Mouse (Mus musculus) MN1 (cell line): ENCODE measurements at regions not wholly inside any gene's neighbourhood (a gene's known extent, or its start where the extent isn't known, plus 50 kb on each side); places are given as distances from the start of the nearest gene placed in this dataset.

Experiments used
- DNase-seq: peaks from one replicate; pipeline ENCODE4 v3.0.0-alpha.2; 2016; ENCODE audit warnings: low spot score

DNA sequence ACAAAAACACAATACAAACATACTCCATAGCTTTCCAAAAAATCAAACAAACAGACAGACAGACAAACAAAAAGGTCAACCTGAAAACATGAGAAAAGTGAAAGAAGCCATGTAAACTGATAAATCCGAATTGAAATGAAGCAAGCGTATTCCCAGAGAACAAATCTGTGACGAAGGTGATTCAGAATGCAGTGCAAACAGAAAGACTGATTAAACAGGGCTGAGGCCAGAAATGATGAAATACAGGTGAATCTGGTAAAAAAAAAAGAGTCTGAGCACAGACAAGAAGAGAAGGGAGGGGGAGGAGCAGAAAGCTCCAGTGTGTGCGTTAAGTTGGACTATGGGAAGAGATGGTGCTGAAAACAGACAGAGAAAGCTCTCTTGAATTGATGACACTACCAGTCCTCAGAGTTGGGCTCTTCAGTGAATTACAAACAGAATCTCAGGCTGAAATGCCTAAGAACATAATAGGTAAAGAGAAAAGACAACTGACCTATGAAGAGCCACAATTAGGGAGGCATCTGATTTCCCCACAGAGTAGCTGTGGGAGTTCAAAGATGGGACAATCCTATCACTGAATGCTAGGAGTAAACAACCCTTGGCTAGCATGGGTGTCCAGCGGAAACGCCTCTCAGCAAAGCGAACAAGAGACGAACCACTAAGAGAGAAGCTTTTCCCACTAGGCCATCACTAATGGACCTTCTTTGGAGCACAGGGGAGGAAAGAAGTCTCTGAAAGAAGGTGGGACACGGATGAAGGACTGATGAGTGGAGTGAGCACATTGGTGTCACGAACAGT lies 140.3 kb upstream of the Runx1 start:
- no peak for DNase-seq

DNA sequence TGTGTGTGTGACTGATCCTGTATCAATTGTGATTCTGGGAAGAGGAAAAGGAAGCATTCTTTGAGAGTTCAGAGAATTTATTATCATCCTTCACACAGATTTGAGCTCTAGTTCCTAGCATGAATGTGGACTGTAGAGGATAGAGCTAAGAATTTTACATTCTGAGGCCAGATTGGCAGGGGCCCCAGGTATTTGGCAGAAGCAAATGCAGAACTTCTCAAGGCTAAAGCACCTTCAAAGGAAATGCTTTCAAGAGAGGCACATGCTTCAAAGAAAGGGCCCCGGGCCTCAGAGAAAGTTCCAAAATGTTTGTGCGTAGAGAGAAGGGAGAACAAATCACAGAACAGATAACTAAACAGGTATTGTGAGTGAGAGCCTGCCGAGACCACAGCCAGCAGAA lies 139.7 kb upstream of the Runx1 start:
- no peak for DNase-seq

DNA sequence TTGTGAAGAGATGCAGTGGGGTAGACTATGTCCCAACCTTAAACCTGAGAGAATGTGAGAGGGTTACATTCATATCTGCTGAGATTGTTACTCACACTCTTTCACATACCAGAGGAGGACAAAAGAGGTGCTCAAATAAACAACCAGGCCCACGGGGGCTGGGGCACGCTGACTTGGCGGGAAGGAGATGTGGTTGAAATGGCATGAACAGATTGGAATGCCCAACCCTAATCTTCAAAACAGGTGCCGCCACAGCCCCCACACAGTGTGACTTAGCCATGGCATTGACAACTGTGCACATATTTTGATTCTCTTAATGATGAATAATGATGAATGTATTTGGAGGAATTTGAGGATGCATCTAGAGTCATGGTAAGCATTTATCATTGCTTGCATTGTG lies 137.6 kb upstream of the Runx1 start:
- DNase-seq, result no peak

DNA sequence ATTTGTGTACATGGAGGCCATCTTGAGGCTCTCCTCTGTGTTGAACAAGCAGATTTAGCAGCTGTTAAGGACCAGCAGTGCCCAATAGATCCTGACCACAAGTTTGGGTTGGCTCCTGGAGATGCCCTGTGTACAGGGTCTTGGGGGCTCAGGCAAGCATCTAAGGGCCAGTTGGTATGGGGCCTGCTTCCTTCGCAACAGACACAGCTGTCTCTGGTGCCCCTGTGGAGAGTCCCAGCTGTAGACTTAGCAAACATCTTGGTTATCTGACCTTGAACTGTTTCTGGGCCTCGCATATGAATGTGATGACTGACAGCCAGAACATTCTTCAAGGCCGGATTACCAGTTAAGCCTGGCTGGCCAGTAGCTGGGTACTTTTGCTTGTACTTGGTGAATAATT lies 135.4 kb upstream of the Runx1 start:
- no peak for DNase-seq

DNA sequence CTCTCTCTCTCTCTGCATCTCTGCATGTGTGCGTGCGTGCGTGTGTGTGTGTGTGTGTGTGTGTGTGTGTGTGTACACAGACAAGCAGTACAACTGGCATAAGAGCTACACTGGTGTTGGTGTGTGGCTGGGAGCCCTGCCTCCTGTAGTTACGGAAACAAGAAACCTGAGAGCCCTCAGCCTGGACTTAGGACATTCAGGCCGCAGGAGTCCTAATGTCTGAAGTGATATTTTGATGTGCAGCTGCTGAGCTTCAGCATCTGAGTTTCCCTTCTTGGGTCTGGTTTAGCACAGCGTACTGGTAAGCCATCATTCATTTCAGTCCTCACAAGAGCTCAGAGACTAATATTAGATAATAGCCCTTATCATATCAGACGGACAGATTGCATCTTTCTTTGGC lies 134.8 kb upstream of the Runx1 start:
- DNase-seq, result no peak

DNA sequence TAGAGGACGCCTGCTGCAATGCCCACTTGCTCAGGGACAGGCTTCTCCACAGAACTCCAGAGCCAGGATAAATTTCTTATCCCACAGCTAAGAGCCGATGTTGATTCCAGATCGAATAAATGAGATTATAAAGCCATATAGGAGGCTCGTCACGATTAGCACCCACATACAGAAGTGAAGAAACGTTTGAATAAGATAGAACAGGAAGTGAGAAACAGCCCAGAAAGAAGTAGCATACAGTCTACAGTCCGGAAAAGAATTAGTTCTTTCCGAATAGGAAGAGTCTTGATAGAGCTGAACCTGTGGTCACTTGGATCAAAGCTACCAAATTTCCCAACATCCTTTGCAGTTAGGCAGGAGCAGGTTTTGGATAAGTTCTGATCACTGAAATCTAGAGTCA lies 133.0 kb upstream of the Runx1 start:
- no peak for DNase-seq

DNA sequence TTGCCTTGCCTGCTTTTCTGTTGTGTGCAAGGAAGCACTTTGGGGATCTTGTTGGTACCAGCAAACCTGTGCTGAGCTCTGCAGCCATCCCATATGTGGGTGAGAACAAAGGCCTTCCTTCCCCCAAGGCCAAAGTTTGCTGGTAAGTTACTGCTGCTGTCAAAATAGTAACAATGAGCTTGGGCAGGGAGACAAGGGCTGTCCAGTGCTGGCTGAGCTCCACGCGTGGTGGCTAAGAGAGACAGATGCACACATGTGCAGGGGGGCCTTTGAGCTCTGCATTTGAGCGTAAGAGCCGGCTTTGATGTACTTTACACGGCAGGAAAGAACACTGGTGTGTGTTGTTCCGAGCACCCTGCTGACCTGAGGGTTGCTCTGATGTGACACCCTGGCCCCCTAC lies 132.2 kb upstream of the Runx1 start:
- DNase-seq, result no peak

DNA sequence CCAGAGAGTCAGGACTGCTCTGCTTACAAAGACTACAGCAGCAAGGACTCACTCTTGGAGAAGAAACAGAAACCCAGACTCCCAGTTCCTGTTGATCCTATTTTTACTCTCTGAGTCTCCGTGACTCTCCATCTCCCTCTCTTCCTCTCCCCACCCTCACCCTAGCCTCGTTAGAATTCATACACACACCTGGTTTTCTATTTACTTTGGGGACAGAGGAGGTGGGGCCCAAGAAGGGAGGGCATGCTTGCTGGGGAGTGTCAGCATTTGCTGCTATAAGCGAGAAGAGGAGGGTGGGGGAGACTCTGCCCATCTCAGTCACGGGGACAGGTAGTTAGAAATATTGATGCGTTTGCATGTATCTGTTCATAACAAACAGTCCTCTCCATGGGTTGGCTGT lies 129.6 kb upstream of the Runx1 start:
- DNase-seq, result no peak

DNA sequence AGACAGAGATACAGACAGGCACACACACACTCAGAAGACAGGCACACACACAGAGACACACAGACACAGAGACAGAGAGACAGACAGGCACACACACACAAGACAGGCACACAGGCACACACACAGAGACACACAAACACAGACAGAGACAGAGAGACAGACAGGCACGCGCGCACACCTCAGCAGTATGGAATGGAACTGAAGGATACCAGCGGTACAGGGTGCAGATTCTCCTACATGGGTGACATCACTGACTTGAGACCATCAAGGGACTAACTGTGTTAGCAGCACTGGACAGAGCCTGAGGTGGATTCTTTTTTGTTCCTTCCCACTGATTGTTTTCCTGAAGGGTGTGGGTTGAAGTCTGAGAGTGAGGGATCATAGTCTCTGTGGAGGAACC lies 129.1 kb upstream of the Runx1 start:
- no peak for DNase-seq

DNA sequence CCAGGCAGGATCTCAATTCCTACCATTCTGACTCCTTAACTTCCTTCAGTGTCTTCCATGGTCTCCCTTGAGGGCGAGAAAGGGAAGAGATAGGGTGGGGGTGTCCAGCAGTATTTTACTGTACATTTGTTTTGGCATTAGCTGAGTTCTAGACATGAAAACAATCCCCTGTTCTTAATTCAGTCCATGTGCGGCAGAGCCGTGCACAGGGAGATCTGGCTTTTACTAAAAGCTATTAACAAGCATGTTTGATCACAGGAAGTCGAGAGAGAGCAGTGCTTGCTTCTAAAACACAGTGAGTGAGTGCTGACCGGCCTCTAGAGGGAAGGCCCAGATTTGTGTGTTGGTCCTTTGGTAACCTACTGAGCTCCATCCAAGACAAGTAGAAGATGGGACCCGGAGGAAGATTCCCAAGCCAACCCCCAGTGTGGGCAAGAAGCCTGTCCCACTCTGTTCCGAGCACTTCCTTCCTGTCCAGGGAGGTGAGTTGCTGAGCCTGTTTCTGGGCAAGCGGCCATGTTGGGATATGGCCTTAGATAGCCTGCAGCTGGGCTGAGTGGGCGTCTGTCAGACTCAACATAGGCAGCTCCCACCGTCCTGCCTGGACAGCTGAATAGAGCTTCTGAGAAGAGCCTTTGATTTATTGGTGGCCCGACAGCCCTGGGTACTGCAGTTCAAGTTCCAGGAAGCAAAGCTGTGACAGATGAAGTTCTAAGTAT lies 128.1 kb upstream of the Runx1 start:
- DNase-seq, result no peak

DNA sequence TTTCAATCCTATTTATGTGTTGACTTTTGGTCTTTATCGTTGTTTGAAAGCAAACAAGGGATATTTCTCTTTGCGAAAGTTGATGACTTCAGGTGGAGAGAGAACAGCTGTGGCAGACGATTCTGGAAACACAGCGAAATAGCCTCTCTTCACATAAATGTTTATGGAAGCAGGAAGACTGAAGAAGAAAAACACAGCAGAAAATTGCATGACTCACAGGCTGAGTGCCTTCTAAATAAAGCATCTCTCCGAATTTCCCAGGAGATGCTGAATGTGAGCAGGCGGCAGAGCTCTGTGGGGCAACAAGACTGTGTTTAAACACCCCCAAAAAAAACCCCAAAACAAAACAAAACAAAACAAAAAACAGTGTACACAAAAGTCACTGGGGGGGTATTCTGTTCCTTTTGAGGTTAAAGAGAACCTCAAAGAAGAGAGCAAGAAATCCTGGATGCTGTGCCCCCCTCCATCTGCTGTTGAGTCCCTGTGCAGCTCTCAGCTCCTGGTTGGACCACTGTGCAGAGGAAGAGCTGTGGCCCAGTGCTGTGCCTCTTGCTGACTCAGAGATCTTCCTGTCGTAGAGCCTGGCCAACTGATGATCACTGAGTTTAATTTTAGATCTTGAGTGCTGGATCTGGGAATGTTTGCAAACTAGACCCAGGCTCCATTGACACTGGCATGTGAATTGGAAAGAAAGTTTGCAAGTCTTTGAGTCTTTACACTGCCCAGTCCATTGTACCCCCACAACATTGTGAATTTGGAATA lies 126.6 kb upstream of the Runx1 start:
- DNase-seq, result no peak

DNA sequence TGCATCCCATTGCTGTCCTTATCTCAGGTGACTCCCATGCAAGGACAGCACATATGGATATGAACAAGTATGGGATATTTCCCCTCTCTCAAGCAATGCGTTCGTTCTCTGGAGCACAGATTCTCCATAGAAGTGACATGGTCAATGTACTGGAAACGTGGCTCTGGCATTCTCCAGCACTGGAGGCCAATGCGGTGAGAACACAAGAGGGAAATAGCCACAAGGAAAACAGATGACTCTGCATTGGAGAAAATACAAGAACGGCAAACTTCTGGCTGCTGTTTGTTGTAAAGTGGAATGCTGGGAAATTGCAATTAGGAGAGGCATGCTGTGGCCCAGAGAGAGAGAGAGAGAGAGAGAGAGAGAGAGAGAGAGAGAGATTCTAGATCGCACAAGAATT lies 125.6 kb upstream of the Runx1 start:
- DNase-seq, result no peak

DNA sequence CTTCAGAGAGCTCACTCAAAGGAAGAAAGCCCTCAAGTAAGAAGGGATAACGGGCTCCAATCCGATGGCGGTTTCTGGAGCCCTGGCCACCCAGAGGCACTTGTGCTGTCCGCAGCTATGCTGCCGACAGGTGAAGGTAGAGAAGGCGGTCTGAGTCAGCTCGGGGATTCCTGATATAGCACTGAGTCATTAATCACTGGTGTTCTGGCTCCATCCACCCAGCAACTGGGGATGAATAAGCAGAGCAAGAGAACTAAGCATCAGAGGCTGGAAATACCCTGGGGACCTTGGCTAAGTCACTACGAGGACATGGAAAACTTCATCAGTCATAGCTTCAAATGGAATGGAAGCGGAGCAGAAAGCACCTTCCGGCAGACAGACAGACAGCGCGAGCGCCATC lies 122.5 kb upstream of the Runx1 start:
- DNase-seq, result no peak

DNA sequence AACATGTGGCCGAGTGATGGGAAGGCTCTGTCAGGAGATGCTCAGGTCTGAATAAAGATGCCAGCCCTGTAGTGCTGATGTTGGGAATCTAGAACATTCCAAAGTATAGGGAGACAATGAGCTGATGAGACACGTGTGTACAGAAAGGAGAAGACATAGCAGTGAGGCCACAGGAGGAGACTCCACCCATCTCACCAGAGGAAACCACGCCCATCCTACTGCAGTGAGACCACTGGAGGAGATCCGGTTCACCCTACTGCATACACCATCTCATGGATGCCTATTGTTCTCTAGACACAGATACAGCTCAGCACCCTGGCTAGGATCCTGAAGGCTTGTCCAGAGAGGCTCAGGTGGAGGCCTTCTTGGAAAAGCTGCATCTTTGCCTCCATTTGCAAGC lies 120.6 kb upstream of the Runx1 start:
- no peak for DNase-seq

DNA sequence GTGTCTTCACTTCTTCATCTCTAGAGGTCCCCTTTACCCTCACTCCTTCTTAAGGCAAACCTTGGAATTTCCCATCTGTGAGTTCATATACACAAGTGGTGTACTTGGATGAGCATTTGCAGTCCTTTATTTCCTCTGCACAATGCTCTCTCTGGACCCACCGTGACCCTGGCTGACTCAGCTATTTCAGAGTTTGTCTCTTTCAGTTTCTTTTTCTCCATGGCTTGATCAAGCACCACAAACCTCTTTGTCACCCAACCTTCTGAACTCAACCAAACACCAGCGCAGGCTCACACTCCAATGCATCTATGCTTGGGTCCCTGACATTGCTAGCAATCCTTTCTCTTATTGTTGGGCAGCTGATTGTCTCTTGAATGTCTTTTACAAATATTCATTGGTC lies 118.0 kb upstream of the Runx1 start:
- DNase-seq, result no peak

DNA sequence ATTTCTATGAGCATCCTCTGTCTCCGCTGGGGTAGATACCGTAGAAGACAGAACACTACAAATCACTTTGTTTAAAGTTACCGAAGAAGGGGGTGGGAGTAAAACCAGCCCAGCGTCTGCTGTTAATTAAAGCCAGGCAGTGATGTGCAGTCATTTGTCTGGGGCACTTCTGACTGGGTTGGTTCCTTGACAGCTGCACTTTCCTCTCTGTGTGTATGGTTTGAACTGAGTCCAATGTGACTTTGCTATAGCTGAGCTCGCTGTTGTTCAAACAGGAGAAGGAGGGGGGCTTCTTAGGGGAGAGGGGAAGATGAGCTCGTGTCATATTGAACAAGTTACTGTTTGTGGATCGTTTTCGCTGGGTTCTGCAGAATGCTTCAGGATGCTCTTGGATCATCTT lies 113.7 kb upstream of the Runx1 start:
- no peak for DNase-seq

DNA sequence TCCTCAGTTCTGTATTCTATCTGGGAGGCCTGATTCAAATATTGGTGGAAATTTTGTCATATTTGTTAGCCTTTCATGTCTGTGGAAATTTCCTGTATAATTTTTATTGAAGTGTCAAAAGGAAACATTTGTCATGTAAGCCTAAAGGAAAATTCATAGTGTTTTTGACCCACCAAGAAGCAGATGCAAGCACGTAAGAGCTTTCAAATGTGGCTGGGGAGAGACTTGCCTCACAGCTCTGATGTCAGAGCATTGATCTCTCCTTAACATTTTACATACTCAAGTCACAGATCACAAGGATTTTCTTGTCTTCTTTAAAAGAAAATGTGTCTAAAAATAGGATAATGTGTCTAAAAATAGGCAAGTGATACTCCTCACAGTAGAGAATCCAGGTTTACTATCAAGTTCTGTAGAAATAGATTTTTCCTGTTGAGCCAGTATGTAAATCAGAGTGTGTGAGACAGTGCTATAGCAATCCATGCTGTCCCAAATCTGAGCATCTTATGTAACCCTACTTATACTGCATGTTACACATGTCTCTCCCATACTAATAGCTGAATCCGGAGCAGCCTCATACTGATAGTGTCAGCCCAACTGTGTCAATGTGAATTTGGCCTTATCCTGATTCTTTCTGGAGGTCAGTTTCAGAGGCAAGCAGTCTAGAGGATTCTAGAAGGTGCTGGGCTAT lies 110.0 kb upstream of the Runx1 start:
- DNase-seq, result no peak

DNA sequence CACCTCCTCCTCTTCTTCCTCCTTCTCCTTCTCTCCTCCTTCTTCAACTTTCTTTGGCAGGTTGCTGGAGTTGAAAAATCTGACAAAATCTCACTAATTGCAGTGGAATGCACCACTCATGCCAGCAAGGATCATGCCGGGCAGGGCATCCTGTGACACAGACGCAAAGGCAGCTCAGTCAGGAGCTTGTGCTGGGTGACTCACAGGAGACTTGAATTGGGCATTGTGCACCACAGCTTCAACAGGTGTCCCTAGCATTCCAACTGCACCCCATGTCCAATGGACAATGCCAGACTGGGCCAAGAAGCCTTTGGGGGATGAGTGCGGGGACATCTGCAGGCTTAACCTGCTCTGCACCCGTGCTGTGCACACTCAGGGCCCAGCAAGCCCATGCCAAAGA lies 104.2 kb upstream of the Runx1 start:
- DNase-seq, result no peak

DNA sequence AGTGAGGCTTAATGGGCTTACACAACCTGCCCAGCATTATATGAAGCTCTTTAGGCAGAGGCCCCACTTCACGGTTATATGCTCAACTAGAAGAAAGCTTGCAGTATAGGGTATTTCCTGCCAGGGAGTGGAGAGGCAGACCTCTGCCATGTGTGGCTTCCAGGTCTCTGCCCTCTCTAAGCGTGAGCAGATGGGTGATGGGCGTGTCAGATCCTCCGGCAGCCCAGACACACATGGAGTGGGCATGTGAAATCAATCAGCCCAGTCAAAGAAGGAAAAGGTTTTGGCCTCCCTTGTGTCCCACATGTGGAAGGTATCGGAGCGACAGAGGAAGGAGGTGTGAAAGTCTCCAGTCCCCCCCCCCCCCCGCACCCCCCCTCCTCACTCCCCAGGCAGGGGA lies 102.3 kb upstream of the Runx1 start:
- DNase-seq, result no peak

DNA sequence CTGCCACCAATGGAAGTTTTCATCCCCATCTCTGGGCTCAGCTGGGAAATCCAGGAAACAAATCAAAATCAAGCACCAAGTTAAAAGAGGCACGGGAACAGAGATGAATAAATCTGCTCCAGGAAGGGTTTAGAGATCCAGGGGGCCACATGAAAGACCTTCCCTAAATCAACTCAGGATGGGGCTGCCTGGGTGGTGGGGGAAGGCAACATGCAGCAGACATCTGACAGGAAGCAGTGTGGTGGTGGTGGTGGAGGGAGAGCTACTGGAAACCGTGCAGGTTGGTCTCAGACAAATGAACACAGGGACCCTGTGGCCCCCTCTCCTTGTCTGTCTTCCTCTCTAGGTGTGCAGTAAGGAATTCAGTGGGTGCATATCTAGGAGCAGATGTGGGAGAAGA lies 101.7 kb upstream of the Runx1 start:
- DNase-seq, result no peak

DNA sequence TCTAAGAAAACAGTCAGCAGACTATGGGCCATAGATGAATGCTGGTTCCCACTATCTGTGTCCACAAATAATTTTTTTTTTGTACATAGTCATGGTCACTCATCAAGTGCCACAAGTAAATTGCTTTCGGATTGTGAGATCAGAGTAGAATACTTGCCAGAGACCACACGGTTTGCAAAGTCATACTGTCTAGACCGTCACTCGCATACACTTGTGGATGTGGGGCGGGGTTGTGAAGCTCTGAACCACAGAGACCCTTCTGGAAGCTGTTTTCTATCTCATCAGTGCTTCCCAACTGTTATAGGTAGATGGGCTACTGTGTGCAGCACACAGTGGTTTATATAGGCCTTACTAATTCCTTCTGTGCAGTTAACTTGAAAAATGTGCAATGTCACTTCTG lies 100.9 kb upstream of the Runx1 start:
- DNase-seq, result no peak

DNA sequence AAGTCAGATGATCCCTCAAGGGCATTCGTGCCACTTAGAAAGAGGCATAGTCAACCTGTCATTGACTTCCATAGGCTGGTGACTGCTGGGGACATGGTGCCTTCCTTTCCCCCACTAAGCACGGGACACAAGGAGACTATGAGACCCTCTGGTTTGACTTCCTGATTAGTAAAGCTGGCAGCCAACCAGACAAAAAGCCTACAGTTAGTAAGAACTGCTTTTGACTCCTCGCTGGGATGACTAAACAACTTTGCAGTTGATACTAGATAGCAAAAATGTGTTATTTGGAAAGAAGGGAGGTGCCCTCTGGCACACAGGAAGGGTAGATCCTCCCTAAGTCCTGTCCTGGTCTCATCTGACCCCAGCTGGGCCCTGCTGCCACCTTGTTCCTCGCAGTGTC lies 95.0 kb upstream of the Runx1 start:
- DNase-seq, result no peak

DNA sequence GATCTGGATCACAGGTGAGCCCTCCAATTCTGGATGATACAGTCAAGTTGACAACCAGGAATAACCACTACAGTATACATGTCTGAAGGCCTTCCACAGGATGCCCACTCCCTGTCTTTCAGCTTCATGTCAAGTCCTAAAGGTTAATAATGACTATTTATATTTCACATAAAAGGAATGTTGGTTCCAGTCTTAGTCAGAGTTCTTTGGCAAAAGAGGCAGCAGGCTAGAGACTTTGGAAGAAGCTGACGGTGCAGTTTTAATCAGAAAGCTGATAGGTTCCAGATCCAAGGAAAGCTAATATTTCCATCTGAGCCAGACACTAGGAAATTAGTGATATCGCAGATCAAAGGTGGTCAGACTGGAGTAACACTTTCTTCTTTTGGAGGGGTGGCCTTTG lies 91.4 kb upstream of the Runx1 start:
- no peak for DNase-seq
